Mouse (Mus musculus): ENCODE results near the gene Car7. TPM values are rescaled to one million over a fixed set of nuclear protein-coding genes. Genes with fewer than 3 reads are reported as not detected.
"Not testable (repeated sequence)": the region's sequence is repeated elsewhere in the genome, so short reads cannot be mapped to it uniquely, and the experiment has no call there.

The Car7 gene
- polyA plus RNA-seq, 1 experiment from 2014 or later, result 0.85 TPM

DNA sequence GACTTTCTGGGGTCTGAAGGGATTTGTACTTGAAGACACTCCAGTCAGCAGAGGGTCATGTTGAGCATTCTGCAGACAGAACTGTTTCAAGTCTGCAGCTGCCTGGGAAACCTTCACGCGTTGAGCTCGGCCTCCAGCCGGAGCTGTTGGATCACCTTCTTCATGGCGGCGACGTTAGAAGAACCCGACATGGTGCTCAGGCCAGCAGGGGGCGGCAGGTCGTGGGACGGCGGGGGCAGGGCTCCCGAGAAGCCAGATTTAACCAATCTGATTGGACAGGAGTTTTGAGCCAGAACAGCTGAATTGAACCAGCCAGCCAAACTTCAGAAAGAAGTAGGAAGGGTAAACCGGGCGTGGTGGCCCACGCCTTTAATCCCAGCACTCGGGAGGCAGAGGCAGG lies 43.1 kb downstream of the Car7 start:
- not testable (repeated sequence) for H3K27me3 ChIP-seq (ENCODE audit: low read depth, poor library complexity, severe bottlenecking); H3K36me3 ChIP-seq; H3K4me3 ChIP-seq; H3K4me1 ChIP-seq; H3K27ac ChIP-seq; H3K9me3 ChIP-seq (replicated peaks); DNase-seq (ENCODE audit: low spot score)
- 80% methylated on average over 17 of the region's 17 CpGs for WGBS

DNA sequence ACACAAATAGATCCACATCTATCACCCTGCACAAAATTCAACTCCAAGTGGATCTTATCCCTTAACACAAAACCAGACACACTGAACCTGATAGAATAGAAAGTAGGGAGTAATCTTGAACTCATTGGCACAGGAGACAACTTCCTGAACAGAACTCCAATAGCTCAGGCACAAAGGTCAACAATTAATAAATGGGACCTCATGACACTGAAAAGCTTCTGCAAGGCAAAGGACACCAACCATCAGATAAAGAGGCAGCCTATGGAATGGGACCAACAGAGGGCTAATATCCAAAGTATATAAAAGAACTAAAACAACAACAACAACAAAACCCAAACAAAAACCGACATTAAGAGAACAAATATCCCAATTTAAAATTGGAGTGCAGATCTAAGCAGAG lies 50.0 kb downstream of the Car7 start:
- no peaks in the 10 kb centered on the region for H3K4me1 ChIP-seq
- 62% methylated on average over 1 of the region's 1 CpGs for WGBS

DNA sequence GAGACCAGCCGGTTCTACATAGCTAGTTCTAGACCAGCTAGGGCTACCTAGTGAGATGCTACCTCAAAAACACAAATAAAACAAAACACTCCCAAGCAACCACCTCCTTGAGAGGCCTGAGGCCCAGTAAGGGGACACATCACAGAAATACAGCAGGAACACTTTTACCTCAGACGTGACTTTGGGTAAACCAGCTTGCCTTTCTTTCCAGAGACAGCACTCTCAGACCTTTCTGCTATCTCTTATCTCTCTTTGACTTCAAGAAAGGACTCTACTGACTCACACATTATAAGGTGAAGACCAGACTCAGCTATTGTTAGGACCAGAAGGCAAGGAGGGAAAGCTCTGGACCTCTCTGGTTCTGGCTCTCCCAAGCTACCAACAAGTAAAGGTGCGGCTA lies 55.8 kb downstream of the Car7 start:
- DNase-seq (ENCODE audit: low spot score), result no peak
- H3K27ac ChIP-seq, result no peak overlapping the region
- 92% methylated on average over 3 of the region's 3 CpGs for WGBS

More for the DNA sequence above, 50.0 kb downstream of the Car7 start:
- H3K4me3 ChIP-seq, result no peak overlapping the region
- H3K27ac ChIP-seq, result no peak overlapping the region
- H3K36me3 ChIP-seq, result no peaks in the 10 kb centered on the region
- no peaks in the 10 kb centered on the region for H3K27me3 ChIP-seq (ENCODE audit: low read depth, poor library complexity, severe bottlenecking)
- no peak for DNase-seq (ENCODE audit: low spot score)
- 0 out of 2 replicates have a peak, but pooled peaks cover 4% of the 10 kb centered on the region for H3K9me3 ChIP-seq (replicated peaks)

DNA sequence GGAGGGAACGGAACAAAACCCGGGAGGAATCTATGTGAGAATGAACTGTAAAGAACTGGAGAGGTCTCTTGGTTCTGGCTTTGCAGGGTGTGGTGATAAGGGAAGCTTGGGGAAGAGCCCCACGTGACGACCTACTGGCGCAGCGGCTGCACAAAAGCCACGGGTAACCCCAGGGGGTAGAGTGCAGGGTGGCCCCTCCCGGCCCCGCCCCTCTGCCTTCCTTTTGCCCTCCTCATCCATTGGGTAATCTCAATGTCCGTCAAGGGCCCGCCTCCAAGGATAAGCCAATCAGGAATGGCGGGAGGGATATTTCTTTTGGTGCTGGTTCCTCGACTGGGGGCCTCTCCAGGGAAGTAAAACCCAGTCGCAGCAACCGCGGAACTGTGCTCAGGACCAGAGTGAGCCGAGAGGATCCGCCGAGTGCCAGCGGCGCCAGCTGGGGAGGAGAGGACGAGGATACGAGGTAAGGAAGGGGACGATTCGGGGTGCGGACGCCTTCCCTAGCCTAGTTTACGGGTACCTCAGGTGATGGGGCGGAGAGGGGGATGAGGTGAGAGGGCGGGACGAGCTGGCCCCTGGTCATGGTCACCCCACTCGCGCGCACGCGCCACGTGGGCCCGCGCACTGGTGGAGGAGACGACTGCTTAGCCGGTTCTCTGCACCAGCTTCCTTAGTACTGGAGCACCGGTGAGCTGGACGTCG lies 56.8 kb downstream of the Car7 start, which contains the start of gene Pdp2:
Gene Pdp2 (plus strand): TSS at position 319 of the 702 bp plus-strand sequence.
- peaks cover 29% of the 10 kb centered on the region for H3K36me3 ChIP-seq
- H3K4me1 ChIP-seq, result peaks cover 15% of the 10 kb centered on the region
- H3K4me3 ChIP-seq, result peak within 1 kb of the TSS; percentile 70
- 1% methylated on average over 44 of the region's 44 CpGs for WGBS
- H3K9me3 ChIP-seq (replicated peaks), result no peaks in the 10 kb centered on the region
- no peaks in the 10 kb centered on the region for H3K27me3 ChIP-seq (ENCODE audit: low read depth, poor library complexity, severe bottlenecking)
- DNase-seq (ENCODE audit: low spot score), result peak; percentile 90
- H3K27ac ChIP-seq, result peak within 1 kb of the TSS; percentile 89

More for the DNA sequence above, 55.8 kb downstream of the Car7 start:
- Histone ChIP-seq H3K27me3 (ENCODE audit: low read depth, poor library complexity, severe bottlenecking) (no peaks in the 10 kb centered on the region), H3K4me3 (peak overlapping the region; percentile 70), H3K36me3 (peaks cover 20% of the 10 kb centered on the region), H3K9me3 (replicated peaks) (no peaks in the 10 kb centered on the region), H3K4me1 (peaks cover 15% of the 10 kb centered on the region)

DNA sequence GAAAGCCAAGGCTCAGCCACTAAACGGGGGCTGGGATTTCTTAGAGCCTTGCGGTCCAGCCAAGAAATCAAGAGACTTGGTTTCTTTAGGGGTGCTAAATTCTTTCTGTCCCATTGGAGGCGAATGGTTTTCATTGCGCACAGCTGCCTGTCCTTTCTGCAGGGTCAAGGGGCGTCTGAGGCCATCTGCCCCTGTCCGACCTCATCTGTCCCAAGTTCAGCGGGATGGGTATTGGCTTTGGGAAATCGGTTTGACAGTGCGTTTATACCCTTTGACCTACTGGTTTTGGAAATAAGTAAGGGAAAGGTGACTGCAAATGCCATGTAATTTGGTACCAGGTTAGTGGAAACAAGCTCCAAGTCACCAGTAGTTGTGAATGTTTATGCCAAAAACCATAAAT lies 57.4 kb downstream of the Car7 start:
- Histone ChIP-seq H3K27me3 (ENCODE audit: low read depth, poor library complexity, severe bottlenecking) (no peaks in the 10 kb centered on the region), H3K9me3 (replicated peaks) (no peaks in the 10 kb centered on the region), H3K4me3 (peak overlapping the region; percentile 70), H3K4me1 (peaks cover 15% of the 10 kb centered on the region), H3K36me3 (peaks cover 34% of the 10 kb centered on the region), H3K27ac (peak overlapping the region; percentile 89)
- WGBS, result 4% methylated on average over 9 of the region's 9 CpGs
- no peak for DNase-seq (ENCODE audit: low spot score)

DNA sequence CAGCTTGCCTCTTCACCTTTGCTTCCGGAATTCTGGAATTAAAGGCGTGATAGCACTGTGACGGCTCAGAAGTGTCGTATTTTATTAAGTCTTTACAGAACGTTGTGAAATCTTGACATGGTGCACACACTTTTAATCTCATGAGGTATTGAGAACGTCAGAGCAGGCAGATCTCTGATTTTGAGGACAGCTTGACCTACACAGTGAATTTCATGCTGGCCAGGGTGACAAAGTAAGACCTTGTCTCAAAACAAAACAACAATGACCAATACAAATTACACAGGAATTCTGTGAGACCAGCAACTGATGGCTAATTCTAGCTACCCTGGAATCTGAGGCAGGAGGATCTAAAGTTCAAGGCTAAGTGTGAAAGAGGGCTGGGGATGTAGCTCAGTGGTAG lies 58.1 kb downstream of the Car7 start:
- peaks cover 36% of the 10 kb centered on the region for H3K36me3 ChIP-seq
- H3K27ac ChIP-seq, result no peak overlapping the region
- H3K4me3 ChIP-seq, result peak overlapping the region; percentile 70; the same call in 1 of the 2 replicates
- H3K9me3 ChIP-seq (replicated peaks), result no peaks in the 10 kb centered on the region
- H3K4me1 ChIP-seq, result peaks cover 15% of the 10 kb centered on the region
- H3K27me3 ChIP-seq (ENCODE audit: low read depth, poor library complexity, severe bottlenecking), result no peaks in the 10 kb centered on the region
- no peak for DNase-seq (ENCODE audit: low spot score)
- WGBS, result 78% methylated on average over 6 of the region's 6 CpGs

DNA sequence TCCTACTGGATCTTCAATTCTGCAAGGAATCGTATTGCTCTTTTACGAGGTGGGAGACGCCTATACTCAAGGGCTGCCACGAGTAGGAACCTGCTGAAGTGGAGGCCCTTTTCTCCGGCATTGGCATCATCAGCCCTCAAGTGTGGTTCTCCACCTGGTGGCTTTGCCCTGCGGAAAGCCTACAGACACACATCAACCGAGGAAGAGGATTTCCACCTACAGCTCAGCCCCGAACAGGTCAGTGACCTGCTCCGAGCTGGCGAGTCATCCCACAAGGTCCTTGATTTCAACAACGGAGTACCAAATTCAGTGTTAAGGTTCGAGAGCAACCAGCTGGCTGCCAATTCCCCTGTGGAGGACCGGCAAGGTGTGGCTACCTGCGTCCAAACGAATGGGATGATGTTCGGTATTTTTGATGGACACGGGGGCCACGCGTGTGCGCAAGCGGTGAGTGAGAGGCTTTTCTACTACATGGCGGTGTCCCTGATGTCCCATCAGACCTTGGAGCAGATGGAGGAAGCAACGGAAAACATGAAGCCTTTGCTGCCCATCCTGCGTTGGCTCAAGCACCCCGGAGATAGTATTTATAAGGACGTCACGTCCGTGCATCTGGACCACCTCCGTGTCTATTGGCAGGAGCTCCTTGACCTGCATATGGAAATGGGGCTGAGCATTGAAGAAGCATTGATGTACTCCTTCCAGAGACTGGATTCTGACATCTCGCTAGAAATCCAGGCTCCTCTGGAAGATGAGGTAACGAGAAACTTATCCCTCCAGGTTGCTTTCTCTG lies 59.2 kb downstream of the Car7 start:
- H3K27ac ChIP-seq, result no peak overlapping the region
- H3K9me3 ChIP-seq (replicated peaks), result no peaks in the 10 kb centered on the region
- no peak overlapping the region for H3K4me3 ChIP-seq
- peaks cover 18% of the 10 kb centered on the region for H3K4me1 ChIP-seq
- WGBS, result 94% methylated on average over 31 of the region's 31 CpGs
- no peaks in the 10 kb centered on the region for H3K27me3 ChIP-seq (ENCODE audit: low read depth, poor library complexity, severe bottlenecking)
- no peak for DNase-seq (ENCODE audit: low spot score)
- peaks cover 36% of the 10 kb centered on the region for H3K36me3 ChIP-seq

DNA sequence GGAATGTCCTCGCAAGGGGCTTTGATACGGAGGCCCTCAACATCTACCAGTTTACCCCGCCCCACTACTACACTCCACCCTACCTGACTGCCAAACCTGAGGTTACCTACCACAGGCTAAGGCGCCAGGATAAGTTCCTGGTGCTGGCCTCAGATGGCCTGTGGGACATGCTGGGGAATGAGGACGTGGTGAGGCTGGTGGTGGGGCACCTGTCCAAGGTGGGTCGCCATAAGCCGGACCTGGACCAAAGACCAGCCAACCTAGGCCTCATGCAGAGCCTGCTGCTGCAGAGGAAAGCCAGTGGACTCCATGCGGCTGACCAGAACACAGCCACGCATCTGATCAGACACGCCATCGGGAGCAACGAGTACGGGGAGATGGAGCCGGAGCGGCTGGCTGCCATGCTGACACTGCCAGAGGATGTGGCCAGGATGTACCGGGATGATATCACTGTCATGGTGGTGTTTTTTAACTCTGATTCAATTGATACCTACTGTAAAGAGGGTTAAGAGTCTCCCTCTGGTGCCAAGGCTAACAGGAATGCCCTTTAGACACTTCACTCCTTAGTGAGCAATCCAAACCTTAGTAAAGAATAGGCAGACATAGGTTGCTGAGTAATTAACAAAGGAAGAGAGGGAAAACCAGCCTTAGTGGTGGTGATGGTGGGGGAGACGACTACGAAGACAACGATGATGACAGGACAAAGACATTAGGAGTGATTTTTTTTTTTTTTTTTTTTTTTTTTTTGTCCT lies 60.3 kb downstream of the Car7 start:
- Histone ChIP-seq H3K4me1 (peaks cover 18% of the 10 kb centered on the region), H3K4me3 (no peak overlapping the region), H3K9me3 (replicated peaks) (no peaks in the 10 kb centered on the region), H3K27ac (no peak overlapping the region), H3K36me3 (peaks cover 36% of the 10 kb centered on the region), H3K27me3 (ENCODE audit: low read depth, poor library complexity, severe bottlenecking) (no peaks in the 10 kb centered on the region)
- whole genome bisulfite sequencing, result 96% methylated on average over 19 of the region's 19 CpGs
- DNase-seq (ENCODE audit: low spot score), result no peak

DNA sequence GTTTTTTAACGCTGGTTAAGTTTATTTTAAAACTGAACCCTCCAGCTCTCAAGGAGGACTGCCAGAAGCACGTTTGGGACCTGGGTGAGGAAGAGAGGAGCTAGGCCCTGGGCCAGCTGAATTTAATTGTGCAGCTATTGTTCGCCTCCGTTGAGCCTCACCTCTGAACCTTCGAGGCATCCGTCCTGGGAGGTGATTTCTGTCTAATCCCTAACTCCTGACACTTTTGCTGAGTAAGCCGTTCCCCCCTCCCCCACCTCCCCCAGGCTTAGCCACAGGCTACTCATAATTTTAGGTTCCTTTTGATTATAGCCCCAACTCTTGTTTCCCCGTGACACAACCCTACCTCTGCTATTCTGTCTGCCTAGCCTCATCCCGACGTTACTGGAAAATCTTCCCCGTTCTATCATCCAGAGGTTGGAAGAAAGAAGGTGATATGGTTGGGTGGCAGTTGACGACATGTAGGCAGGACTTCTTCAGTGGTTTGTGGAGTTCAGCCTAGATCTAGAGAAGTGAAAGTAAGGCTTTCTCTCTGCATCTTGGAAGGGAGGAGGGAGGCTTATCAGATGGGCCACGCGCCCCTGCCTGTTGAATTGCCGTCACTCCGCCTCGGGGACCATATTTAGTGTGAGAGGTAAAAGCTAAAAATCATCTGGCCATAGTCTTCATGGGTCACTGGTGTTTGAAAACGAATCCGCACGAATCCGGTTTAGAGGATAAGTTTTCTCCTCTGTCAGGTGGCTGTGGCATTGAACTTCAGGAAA lies 61.5 kb downstream of the Car7 start:
- peaks cover 36% of the 10 kb centered on the region for H3K36me3 ChIP-seq
- no peak overlapping the region for H3K4me3 ChIP-seq
- no peak overlapping the region for H3K27ac ChIP-seq
- 87% methylated on average over 21 of the region's 21 CpGs for WGBS
- peaks cover 2% of the 10 kb centered on the region; the same call in 1 of the 2 replicates for H3K27me3 ChIP-seq (ENCODE audit: low read depth, poor library complexity, severe bottlenecking)
- no peak for DNase-seq (ENCODE audit: low spot score)
- peaks cover 14% of the 10 kb centered on the region for H3K4me1 ChIP-seq
- H3K9me3 ChIP-seq (replicated peaks), result no peaks in the 10 kb centered on the region

DNA sequence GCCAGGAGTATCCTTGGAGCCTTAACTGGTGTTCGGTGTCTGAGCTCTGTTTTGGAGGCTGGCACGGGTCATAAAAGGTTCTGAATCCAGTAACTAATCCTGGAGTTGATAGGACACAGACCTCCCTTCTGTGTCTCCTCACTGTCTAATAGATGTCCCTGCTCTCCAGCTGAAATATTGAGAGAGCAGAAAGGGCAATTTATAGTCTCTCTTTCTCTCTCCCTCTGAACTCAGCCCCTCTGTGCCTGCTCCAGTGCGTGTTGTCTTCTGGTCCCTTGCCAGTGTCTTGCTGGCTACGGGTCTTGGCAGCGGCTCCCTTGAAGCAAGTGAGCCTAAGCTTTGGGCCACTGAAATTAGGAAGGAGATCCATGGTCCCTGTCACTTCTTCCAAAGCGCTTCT lies 63.2 kb downstream of the Car7 start:
- Histone ChIP-seq H3K36me3 (peaks cover 36% of the 10 kb centered on the region), H3K9me3 (replicated peaks) (no peaks in the 10 kb centered on the region), H3K27me3 (ENCODE audit: low read depth, poor library complexity, severe bottlenecking) (peaks cover 15% of the 10 kb centered on the region; the same call in 1 of the 2 replicates), H3K4me1 (peaks cover 19% of the 10 kb centered on the region), H3K4me3 (no peak overlapping the region), H3K27ac (no peak overlapping the region)
- WGBS, result 76% methylated on average over 6 of the region's 6 CpGs
- no peak for DNase-seq (ENCODE audit: low spot score)

DNA sequence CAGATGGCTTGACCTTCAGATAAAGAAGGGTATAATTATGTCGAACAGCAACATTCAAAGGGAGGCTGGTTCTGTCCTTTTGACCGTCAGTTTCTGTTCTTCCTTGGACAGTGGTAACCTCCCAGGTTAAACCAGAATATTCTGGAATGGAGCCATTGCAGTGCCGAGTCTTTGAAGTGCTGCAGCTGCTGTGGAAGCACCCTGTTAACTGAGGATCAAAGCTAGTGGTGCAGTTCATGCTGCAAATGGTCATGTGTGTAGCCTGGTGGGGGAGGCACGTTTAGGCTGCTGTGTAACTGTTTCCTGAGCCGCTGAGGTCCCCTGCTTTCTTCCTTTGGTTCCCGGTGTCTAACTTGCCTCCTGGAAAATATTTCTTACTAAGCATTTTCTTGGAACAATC lies 64.0 kb downstream of the Car7 start:
- DNase-seq (ENCODE audit: low spot score), result no peak
- Histone ChIP-seq H3K27ac (no peak overlapping the region), H3K4me1 (peaks cover 24% of the 10 kb centered on the region), H3K4me3 (no peak overlapping the region), H3K27me3 (ENCODE audit: low read depth, poor library complexity, severe bottlenecking) (peaks cover 15% of the 10 kb centered on the region; the same call in 1 of the 2 replicates), H3K36me3 (peaks cover 34% of the 10 kb centered on the region), H3K9me3 (replicated peaks) (no peaks in the 10 kb centered on the region)
- 47% methylated on average over 6 of the region's 6 CpGs for WGBS
